Mouse (Mus musculus) urinary bladder, postnatal 10 days (tissue): ENCODE measurements around the gene Fsd1l.
A peak's percentile ranks its signal among the peaks of the same experiment; 100 is the strongest.

ENCODE experiments used
- DNase-seq: peaks from one replicate; pipeline ENCODE4 v3.0.0; 2022; ENCODE audit warnings: low spot score

Gene Fsd1l

GRCm38 (mm10) chr4:53631316-53632010, at the start of gene Fsd1l:
Gene Fsd1l (plus strand): TSS chr4:53631471.
- DNase-seq: peak; percentile 23

DNA sequence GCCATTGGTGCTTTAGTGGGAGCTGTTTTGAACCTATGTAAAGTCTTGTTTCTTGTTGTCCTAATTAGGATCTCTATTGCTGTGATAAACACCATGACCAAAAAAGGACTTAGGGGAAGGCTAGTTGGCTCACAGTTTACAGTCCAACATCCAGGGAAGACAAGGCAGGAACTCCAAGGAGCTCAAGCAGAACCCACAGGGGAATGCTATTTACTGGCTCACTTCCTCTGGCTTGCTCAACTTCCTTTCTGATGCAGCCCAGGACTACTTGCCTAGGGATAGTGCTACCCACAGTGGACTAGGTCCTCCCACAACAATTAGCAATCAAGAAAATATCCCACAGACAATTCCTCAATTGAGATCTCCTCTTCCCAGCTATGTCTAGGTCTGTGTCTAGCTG, 43.6 kb upstream of the Fsd1l start:
- DNase-seq: no peak

DNA sequence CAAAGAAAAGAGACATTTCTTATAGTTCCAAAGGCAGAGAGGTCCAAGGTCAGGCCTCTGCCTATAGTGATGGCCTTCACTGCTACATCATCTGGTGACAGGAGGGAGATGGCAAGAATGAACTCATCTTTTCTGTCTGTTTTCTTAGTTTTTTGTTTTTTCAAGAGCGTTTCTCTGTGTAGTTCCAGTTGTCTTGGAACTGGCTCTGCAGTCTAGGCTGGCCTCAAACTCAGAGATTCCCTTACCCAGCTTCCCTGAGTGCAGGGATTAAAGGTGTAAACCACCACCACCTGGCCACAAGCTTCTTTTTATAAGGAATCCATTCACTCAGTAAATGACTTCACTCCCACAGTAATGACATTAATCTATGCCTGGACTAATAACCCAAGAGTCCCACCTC, 42.3 kb upstream of the Fsd1l start:
- no peak for DNase-seq

GRCm38 (mm10) chr4:53589466-53589865, 41.8 kb upstream of the Fsd1l start:
- no peak for DNase-seq

DNA sequence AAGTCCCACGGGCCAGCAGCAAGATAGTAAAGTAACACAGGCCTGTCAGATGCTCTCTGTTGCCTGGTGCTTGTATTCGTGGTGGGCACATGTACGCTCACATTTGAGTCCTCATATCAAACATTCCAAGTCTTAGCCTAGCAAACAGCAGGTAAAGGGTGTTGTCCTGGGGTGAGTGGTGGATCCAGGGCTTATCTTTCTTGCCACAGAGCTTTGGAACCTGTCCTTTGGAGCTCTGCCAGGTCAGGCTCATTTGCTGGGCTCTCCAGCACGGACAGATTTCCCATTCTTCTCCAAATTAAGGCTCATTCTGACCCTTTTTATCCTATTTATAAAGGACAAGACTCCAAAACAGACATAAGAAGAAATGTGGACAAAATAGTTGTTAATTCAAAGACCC, 41.1 kb upstream of the Fsd1l start:
- DNase-seq: no peak

GRCm38 (mm10) chr4:53590691-53591447, 40.4 kb upstream of the Fsd1l start:
- no peak for DNase-seq

DNA sequence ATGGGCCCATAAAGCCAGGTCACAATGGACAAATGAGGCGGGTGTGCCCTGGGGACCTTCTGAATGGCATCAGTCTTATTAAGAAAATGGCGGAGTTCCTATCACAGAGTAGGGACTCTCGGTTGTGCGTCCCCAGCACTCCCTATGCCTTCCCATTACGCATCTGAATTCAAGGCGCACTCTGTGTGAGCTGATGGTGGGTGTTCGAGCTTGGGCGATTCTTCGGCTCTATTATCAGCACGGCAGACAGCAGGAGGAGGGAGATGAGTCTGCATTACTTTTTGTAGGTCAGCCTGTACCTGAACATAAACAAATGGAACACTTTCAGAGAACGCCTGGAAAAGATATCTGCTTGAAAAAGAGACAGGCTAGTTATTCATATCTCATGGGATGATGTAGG, 39.7 kb upstream of the Fsd1l start:
- DNase-seq: no peak

DNA sequence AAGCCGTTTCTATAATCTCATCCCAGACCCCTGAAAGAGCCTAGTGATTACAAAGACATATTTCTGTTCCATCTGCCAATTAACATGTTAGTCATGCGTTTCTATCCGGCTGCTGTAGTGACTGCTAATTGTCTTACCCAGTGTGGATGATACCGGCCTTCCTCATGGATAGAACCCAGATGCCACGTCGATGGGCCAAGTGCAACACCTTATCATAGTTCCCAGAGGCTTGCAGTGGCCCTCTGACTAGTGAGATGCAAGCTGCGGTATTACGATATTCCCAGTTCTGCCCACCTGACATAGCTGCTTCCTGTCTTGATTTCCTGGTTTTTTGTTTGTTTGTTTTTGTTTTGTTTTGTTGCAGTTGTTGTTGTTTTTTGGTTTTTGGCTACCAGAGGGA, 39.3 kb upstream of the Fsd1l start:
- DNase-seq: no peak

- no peak for DNase-seq
These were observed 38.9 kb upstream of the Fsd1l start for GRCm38 (mm10) chr4:53592386-53592785.

DNA sequence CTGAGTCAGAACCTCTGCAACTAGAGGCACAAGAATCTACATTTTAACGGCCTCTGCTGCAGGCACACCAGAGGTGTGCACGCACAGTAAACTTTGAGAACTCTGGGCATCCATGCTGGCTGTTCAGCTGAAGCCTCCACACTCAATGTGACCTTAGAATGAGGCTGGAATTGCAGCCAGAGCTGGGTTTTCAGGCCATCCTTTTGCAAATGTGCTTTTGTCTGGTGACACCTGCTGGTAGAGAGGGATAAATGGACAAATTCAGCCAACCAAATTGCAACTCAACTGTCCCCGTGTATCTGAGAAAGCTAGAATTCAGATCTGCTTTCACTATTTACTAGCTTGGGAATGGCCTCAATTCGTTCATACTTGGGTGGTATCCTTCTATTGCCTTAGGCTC, 37.1 kb upstream of the Fsd1l start:
- no peak for DNase-seq

GRCm38 (mm10) chr4:53595246-53596062, 35.8 kb upstream of the Fsd1l start:
- no peak for DNase-seq

- DNase-seq: no peak
These were observed 35.0 kb upstream of the Fsd1l start for GRCm38 (mm10) chr4:53596063-53596895.

DNA sequence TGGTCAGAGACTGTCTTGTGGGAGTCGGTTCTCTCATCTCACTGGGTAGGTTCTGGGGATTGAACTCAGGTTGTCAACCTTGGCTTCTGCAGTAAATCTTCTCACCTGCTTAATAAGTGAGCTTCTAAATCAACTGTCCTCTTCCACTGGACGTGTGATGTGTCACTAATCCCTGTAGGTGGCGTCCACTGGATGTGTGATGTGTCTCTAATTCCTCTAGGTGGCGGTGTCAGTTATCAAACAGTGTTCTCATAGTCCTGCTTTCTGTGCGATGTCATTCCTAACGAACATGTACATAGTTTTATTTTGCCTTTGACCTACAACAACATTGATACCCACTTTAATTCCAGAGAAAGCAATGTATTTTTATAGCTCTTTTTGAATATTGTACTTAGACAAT, 30.8 kb upstream of the Fsd1l start:
- DNase-seq: no peak

GRCm38 (mm10) chr4:53614576-53615225, 16.6 kb upstream of the Fsd1l start:
- DNase-seq: no peak

- no peak for DNase-seq
These were observed 13.3 kb upstream of the Fsd1l start for GRCm38 (mm10) chr4:53617968-53618367.

- no peak for DNase-seq
These were observed 11.2 kb upstream of the Fsd1l start for GRCm38 (mm10) chr4:53620104-53620503.

DNA sequence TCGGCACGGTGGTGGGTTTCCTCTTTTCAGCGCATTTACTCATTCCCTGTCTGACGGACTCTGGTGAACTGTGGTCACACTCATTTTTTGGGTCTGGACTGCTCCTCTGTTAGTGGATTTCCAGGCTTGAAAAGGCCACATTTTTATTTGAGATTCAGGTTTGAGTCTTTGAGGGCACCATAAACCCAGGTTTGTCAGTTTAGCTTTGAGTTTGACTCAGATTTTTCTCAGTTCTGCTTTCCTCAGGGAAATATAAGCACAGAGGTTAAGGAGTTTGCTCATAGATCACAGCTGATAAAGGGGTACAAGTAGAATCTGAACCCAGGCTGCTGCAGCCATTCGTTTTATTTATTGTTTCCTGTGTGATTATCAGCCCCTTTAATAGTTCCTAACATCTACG, 10.2 kb upstream of the Fsd1l start:
- no peak for DNase-seq

DNA sequence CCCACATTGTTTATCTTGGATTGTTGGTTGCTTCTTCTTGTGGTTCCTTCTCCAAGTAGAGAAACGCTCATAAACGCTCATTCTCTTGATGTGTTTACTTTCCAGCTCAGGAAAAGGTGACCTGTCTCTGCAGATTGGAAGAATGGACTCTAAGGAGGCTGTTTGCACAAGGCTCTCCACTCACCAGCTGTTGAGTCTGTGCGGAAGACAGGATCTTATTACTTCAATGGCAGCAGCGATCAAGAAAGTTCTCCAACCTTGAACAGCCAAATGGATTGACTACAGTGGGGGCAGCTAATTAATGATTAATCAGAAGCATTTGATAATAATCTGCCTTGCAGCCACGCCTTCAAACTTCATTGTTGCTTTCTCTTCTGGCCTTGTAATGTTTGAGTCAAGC, 9.8 kb upstream of the Fsd1l start:
- DNase-seq: no peak

DNA sequence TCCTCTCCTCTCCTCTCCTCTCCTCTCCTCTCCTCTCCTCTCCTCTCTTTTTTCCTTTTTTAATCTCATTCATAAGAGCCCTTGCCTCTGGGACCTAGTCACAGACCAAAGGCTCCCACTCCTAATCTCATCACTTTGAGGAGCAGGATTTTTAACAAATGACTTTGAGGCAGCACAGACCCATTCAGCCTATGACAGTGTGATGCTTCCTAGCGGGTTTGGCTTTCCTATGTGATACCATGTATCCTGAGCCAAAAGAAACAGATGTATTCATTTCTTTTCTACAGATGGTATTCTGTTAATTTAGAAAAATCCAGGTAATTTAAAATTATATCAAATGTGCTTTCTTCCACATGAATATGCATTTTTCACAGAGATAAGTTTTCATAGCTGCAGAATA, 7.6 kb upstream of the Fsd1l start:
- no peak for DNase-seq

- DNase-seq: no peak
These were observed 6.5 kb upstream of the Fsd1l start for GRCm38 (mm10) chr4:53624816-53625215.

DNA sequence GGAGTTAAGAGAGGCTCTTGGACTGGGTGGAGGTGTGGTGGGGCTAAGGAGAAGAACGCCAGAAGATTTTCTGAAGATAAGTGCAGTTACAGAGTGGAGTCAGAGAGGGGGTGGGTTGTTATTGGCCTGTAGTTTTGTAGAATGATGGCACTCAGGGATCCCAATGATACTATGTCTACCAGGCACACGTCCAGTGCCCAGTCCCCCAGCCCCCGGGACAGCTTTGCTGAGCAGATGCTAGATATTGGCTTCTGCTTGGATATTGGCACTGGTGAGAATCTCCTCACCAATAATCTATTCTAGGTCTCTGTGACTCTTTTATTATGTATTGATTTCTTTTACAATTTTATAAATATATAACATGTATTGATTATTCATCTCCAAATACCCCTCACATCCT, 6.0 kb upstream of the Fsd1l start:
- DNase-seq: no peak

GRCm38 (mm10) chr4:53628924-53629323, 2.3 kb upstream of the Fsd1l start:
- no peak for DNase-seq
